In the genomic region with DNA sequence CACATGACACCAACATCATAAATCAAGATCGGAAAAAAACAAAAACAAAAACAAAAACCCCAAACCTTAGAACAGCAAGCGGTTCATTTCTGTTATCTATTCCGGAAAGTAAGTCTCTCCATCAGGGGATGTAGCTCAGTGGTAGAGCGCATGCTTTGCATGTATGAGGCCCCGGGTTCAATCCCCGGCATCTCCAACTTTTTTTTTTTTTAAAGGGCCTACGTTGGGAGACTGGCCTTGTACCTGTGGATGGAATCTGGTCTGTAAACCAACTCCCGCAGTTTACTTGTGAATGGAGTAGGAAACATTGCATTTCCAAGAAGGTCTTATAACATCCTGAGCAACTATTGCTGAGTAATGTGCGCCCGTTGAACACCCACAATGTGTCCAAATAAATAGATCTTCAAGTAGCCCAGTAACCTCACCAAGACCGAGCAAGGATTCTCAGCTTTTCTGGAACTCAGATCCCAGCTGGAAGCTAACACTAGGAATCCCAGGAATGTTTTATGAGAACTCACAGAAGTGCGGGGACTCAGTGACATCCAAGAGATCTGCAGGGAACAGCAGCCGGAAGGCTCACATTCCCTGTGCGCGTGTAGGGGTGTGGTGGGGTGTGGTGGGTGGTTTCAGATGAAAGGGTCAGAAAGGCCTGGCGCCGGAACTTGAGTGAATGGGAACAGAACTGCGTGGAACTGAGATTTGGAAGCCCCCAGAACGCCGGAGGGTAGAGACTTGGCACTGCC, we compare ENCODE assay signal across 8 mouse cellular contexts. TPM values are rescaled to one million over a fixed set of nuclear protein-coding genes. Genes with fewer than 3 reads are reported as not detected.
DNase-seq lines count a peak whose midpoint lies in the region; ATAC-seq and TF ChIP-seq lines count a peak whose summit lies in the region.

No protein-coding gene starts in this region.

- DNase-seq in heart, adult 2 months: no peak
- DNase-seq in heart, postnatal 25 days (ENCODE audit: low spot score): no peak
- DNase-seq in CH12.LX (ENCODE audit: extremely low read depth): peak; percentile 72
- DNase-seq in embryo, embryonic 11 days: peak; percentile 75
- DNase-seq in urinary bladder, postnatal 14 days (ENCODE audit: low spot score): no peak

- H3K27ac ChIP-seq in heart, adult 2 months: peak overlapping the region; percentile 72
- no peak overlapping the region for H3K27ac ChIP-seq in CH12.LX (ENCODE audit: insufficient read depth, low read depth)
- no peak overlapping the region; the same call in 1 of the 2 replicates for H3K27ac ChIP-seq in hindbrain, embryonic 13.5 days
- H3K27ac ChIP-seq in liver, embryonic 12.5 days: peak overlapping the region; percentile 70; the same call in 1 of the 2 replicates
- peak overlapping the region; percentile 41; the same call in 1 of the 2 replicates for H3K27ac ChIP-seq in olfactory bulb, adult 2 months (ENCODE audit: insufficient read depth, low read depth, low read length)

- peak overlapping the region; percentile 10; the same call in 1 of the 2 replicates for H3K4me3 ChIP-seq in heart, adult 2 months
- H3K4me3 ChIP-seq in CH12.LX (replicated peaks in 1 of 3; ENCODE audit: low read depth in 2 of 3, low read length in 2 of 3, poor library complexity in 1 of 3): peak overlapping the region; percentile 50 to 58 (median 52)
- peak overlapping the region; percentile 29 for H3K4me3 ChIP-seq in hindbrain, embryonic 13.5 days
- H3K4me3 ChIP-seq in liver, embryonic 12.5 days: peak overlapping the region; percentile 56
- H3K4me3 ChIP-seq in olfactory bulb, adult 2 months (ENCODE audit: insufficient read depth, low read depth, low read length): no peak overlapping the region

- in situ Hi-C loops in CH12.LX (cut with MboI; ENCODE audit: low pct_ligation_motif_present, low pct_unique_long_range_greater_than_20kb, low sequenced_read_pairs): no loop called here

- H3K79me2 ChIP-seq in heart, adult 2 months (replicated peaks; ENCODE audit: control insufficient read depth, insufficient read depth, low read length): no peaks in the 10 kb centered on the region
- H3K79me2 ChIP-seq in CH12.LX (replicated peaks; ENCODE audit: control insufficient read depth, extremely low read depth, insufficient read depth, poor library complexity, severe bottlenecking): no peaks in the 10 kb centered on the region

- intact Hi-C loops in heart, adult 2 months (cut with DNase I): loop anchor here (5.0 kb wide), 1 partner anchor 53 kb away; no protein-coding TSS in a partner anchor
- intact Hi-C loops in heart, postnatal 25 days (cut with DNase I): loop anchor here (5.0 kb wide), 2 partner anchors 53 to 78 kb away; no protein-coding TSS in a partner anchor

- no peaks in the 10 kb centered on the region for H3K27me3 ChIP-seq in heart, adult 2 months (ENCODE audit: control insufficient read depth, insufficient read depth, low read length)
- H3K27me3 ChIP-seq in CH12.LX (replicated peaks): no peaks in the 10 kb centered on the region
- H3K27me3 ChIP-seq in hindbrain, embryonic 13.5 days: no peaks in the 10 kb centered on the region
- H3K27me3 ChIP-seq in liver, embryonic 12.5 days (replicated peaks): no peaks in the 10 kb centered on the region

- peak overlapping the region; percentile 76; the same call in 1 of the 2 replicates for H3K4me2 ChIP-seq in CH12.LX (ENCODE audit: insufficient read depth, low read depth, poor library complexity, severe bottlenecking)
- peak overlapping the region; percentile 40 for H3K4me2 ChIP-seq in hindbrain, embryonic 13.5 days
- H3K4me2 ChIP-seq in liver, embryonic 12.5 days: peak overlapping the region; percentile 89

- no peak overlapping the region for H3K9ac ChIP-seq in heart, adult 2 months (ENCODE audit: low read depth, low read length)
- H3K9ac ChIP-seq in CH12.LX (ENCODE audit: insufficient read depth, low read depth): peak overlapping the region; percentile 62
- H3K9ac ChIP-seq in hindbrain, embryonic 13.5 days: no peak overlapping the region
- H3K9ac ChIP-seq in liver, embryonic 12.5 days: peak overlapping the region; percentile 54

- H3K4me1 ChIP-seq in heart, adult 2 months (ENCODE audit: control insufficient read depth, insufficient read depth, low read length): peaks cover 3% of the 10 kb centered on the region
- H3K4me1 ChIP-seq in CH12.LX (ENCODE audit: control insufficient read depth in 1 of 2, insufficient read depth in 2 of 2): peaks cover 3 to 19% of the 10 kb centered on the region in 2 experiments; a peak in 3 of 4 replicates
- H3K4me1 ChIP-seq in hindbrain, embryonic 13.5 days (replicated peaks): peaks cover 24% of the 10 kb centered on the region
- peaks cover 42% of the 10 kb centered on the region for H3K4me1 ChIP-seq in liver, embryonic 12.5 days
- H3K4me1 ChIP-seq in olfactory bulb, adult 2 months (ENCODE audit: control insufficient read depth, insufficient read depth, low read length): peaks cover 19% of the 10 kb centered on the region

- no peak for ATAC-seq in hindbrain, embryonic 13.5 days (ENCODE audit: low FRiP score)
- ATAC-seq in liver, embryonic 12.5 days: peak; percentile 38; the same call in 1 of the 2 replicates

- TF ChIP-seq POLR2A in heart, adult 2 months (IDR thresholded peaks at IDR 0.05; ENCODE audit: insufficient read depth, low read depth, low read length): no peak
- no peak for TF ChIP-seq POLR2A in CH12.LX (IDR thresholded peaks at IDR 0.05; ENCODE audit: low read depth, low read length)
- no peak for TF ChIP-seq POLR2A in olfactory bulb, adult 2 months (IDR thresholded peaks at IDR 0.05; ENCODE audit: insufficient read depth, low read depth, low read length)

- H3K9me3 ChIP-seq in CH12.LX (replicated peaks; ENCODE audit: low read length): peaks cover under 1% of the 10 kb centered on the region
- no peaks in the 10 kb centered on the region for H3K9me3 ChIP-seq in hindbrain, embryonic 13.5 days
- no peaks in the 10 kb centered on the region for H3K9me3 ChIP-seq in liver, embryonic 12.5 days (replicated peaks)

- TF ChIP-seq RAD21 in CH12.LX (IDR thresholded peaks at IDR 0.05; ENCODE audit: low read depth, low read length): no peak

- 34% methylated on average over 20 of the region's 20 CpGs for WGBS in heart, adult 2 months
- 8% methylated on average over 20 of the region's 20 CpGs for WGBS in hindbrain, embryonic 13.5 days
- WGBS in liver, embryonic 12.5 days (ENCODE audit: insufficient replicate concordance): 14% methylated on average over 20 of the region's 20 CpGs
- WGBS in olfactory bulb, adult 2 months: 30% methylated on average over 20 of the region's 20 CpGs

- no peaks in the 10 kb centered on the region for H3K36me3 ChIP-seq in heart, adult 2 months (ENCODE audit: control insufficient read depth, insufficient read depth, low read length)
- H3K36me3 ChIP-seq in CH12.LX (replicated peaks in 1 of 2; ENCODE audit: control insufficient read depth in 1 of 2, insufficient read depth in 1 of 2, low read length in 1 of 2): peaks cover 12 to 22% of the 10 kb centered on the region in 2 experiments
- H3K36me3 ChIP-seq in hindbrain, embryonic 13.5 days: peaks cover 15% of the 10 kb centered on the region
- peaks cover 16% of the 10 kb centered on the region for H3K36me3 ChIP-seq in liver, embryonic 12.5 days

- TF ChIP-seq EP300 in heart, adult 2 months (IDR thresholded peaks at IDR 0.05; ENCODE audit: insufficient read depth, low read depth, low read length): no peak
- no peak for TF ChIP-seq EP300 in CH12.LX (IDR thresholded peaks at IDR 0.05; ENCODE audit: low read length)

- dilution Hi-C loops in CH12.LX (cut with MboI; ENCODE audit: extremely low pct_ligation_motif_present, extremely low pct_unique_long_range_greater_than_20kb, low sequenced_read_pairs): no loop called here

- no peak for TF ChIP-seq CTCF in heart, adult 2 months (IDR thresholded peaks at IDR 0.05)
- no peak for TF ChIP-seq CTCF in CH12.LX (conservative IDR thresholded peaks at IDR 0.05 in 1 of 2, IDR thresholded peaks at IDR 0.05 in 1 of 2; ENCODE audit: low read depth in 2 of 2, low read length in 2 of 2)
- no peak for TF ChIP-seq CTCF in olfactory bulb, adult 2 months (IDR thresholded peaks at IDR 0.05; ENCODE audit: insufficient read depth, low read depth, low read length)

RNA-seq across cellular contexts. Expression of gene Ubc, which starts 19.5 kb away (rescaled TPM):
- 1,000 to 10,000 TPM in 1 of 2 experiments, 100 to 1,000 TPM in 1; 894 to 1,473 TPM for total RNA-seq in heart, adult 2 months (2021)
- 664 and 1,033 TPM in 2 replicates for polyA plus RNA-seq in heart, adult 2 months (2012; rRNA removed)
- 1,000 to 10,000 TPM in 1 of 2 experiments, 100 to 1,000 TPM in 1; 907 to 1,197 TPM for total RNA-seq in heart, postnatal 25 days (2021)
- 466 and 486 TPM in 2 replicates for total RNA-seq in CH12.LX (2012; rRNA removed)
- 650 and 656 TPM in 2 replicates for total RNA-seq in CH12.LX (2014; rRNA removed)
- 687 and 803 TPM in 2 replicates for polyA plus RNA-seq in CH12.LX (2012; ENCODE audit: insufficient read length, low read depth)
- polyA plus RNA-seq in hindbrain, embryonic 13.5 days (2015; fragmentation: Nextera tagmentation; extraction: Ambion mirVana): 1,201 and 1,293 TPM in 2 replicates
- polyA plus RNA-seq in liver, embryonic 12.5 days (2016; fragmentation: Nextera tagmentation; extraction: Ambion mirVana): 657 and 673 TPM in 2 replicates
- polyA plus RNA-seq in olfactory bulb, adult 2 months (2012; ENCODE audit: insufficient read depth, insufficient read length, low replicate concordance, missing spikeins): 238 and 763 TPM in 2 replicates

RNA-seq across cellular contexts. Expression of gene Gm10382, which starts 20.4 kb away (rescaled TPM):
- under 1 TPM in 1 of 2 experiments, not detected in 1; 0.21 TPM for total RNA-seq in heart, adult 2 months (2021)
- 0.12 and 0.23 TPM in 2 replicates for polyA plus RNA-seq in heart, adult 2 months (2012; rRNA removed)
- under 1 TPM in 1 of 2 experiments, not detected in 1; 0.22 TPM for total RNA-seq in heart, postnatal 25 days (2021)
- total RNA-seq in CH12.LX (2012; rRNA removed) (0.59 and 0.80 TPM in 2 replicates), CH12.LX (2014; rRNA removed) (not detected in 2 replicates)
- 0.87 and 1.1 TPM in 2 replicates for polyA plus RNA-seq in CH12.LX (2012; ENCODE audit: insufficient read length, low read depth)
- polyA plus RNA-seq in hindbrain, embryonic 13.5 days (2015; fragmentation: Nextera tagmentation; extraction: Ambion mirVana): 0.55 and 1.1 TPM in 2 replicates
- 0.38 and 0.66 TPM in 2 replicates for polyA plus RNA-seq in liver, embryonic 12.5 days (2016; fragmentation: Nextera tagmentation; extraction: Ambion mirVana)
- polyA plus RNA-seq in olfactory bulb, adult 2 months (2012; ENCODE audit: insufficient read depth, insufficient read length, low replicate concordance, missing spikeins): not detected in 2 replicates

RNA-seq across cellular contexts. Expression of gene Dhx37, which starts 24.4 kb away (rescaled TPM):
- 10 to 100 TPM; 11.1 to 12.4 TPM for total RNA-seq in heart, adult 2 months (2021)
- polyA plus RNA-seq in heart, adult 2 months (2012; rRNA removed): 14.8 and 15.7 TPM in 2 replicates
- 10 to 100 TPM; 10.2 to 10.6 TPM for total RNA-seq in heart, postnatal 25 days (2021)
- total RNA-seq in CH12.LX (2012; rRNA removed) (21.0 and 23.8 TPM in 2 replicates), CH12.LX (2014; rRNA removed) (22.7 and 26.0 TPM in 2 replicates)
- polyA plus RNA-seq in CH12.LX (2012; ENCODE audit: insufficient read length, low read depth): 33.0 and 36.9 TPM in 2 replicates
- polyA plus RNA-seq in hindbrain, embryonic 13.5 days (2015; fragmentation: Nextera tagmentation; extraction: Ambion mirVana): 10.4 and 11.7 TPM in 2 replicates
- 11.3 and 11.4 TPM in 2 replicates for polyA plus RNA-seq in liver, embryonic 12.5 days (2016; fragmentation: Nextera tagmentation; extraction: Ambion mirVana)
- polyA plus RNA-seq in olfactory bulb, adult 2 months (2012; ENCODE audit: insufficient read depth, insufficient read length, low replicate concordance, missing spikeins): not detected in 2 replicates

RNA-seq across cellular contexts. Expression of gene Bri3bp, which starts 31.8 kb away (rescaled TPM):
- 10 to 100 TPM; 52.2 to 52.4 TPM for total RNA-seq in heart, adult 2 months (2021)
- 31.4 and 31.5 TPM in 2 replicates for polyA plus RNA-seq in heart, adult 2 months (2012; rRNA removed)
- 10 to 100 TPM; 49.0 to 57.6 TPM for total RNA-seq in heart, postnatal 25 days (2021)
- total RNA-seq in CH12.LX (2012; rRNA removed) (48.4 and 49.6 TPM in 2 replicates), CH12.LX (2014; rRNA removed) (30.1 and 37.7 TPM in 2 replicates)
- polyA plus RNA-seq in CH12.LX (2012; ENCODE audit: insufficient read length, low read depth): 147 and 164 TPM in 2 replicates
- polyA plus RNA-seq in hindbrain, embryonic 13.5 days (2015; fragmentation: Nextera tagmentation; extraction: Ambion mirVana): 31.4 and 35.6 TPM in 2 replicates
- 44.0 and 44.1 TPM in 2 replicates for polyA plus RNA-seq in liver, embryonic 12.5 days (2016; fragmentation: Nextera tagmentation; extraction: Ambion mirVana)
- polyA plus RNA-seq in olfactory bulb, adult 2 months (2012; ENCODE audit: insufficient read depth, insufficient read length, low replicate concordance, missing spikeins): 46.8 TPM in 1 of 2 replicates, not detected in the other

Comparison
In these comparisons a context has a peak if more than half of its experiments do, and no peak if none do; other contexts are left out.
1. DNase-seq: peak in CH12.LX (single experiment) and embryo, embryonic 11 days (single experiment); none in heart, adult 2 months (0 of 2), heart, postnatal 25 days (single experiment) and urinary bladder, postnatal 14 days (single experiment).
2. H3K27ac ChIP-seq: peak in heart, adult 2 months (single experiment), liver, embryonic 12.5 days (single experiment) and olfactory bulb, adult 2 months (single experiment); none in CH12.LX (single experiment) and hindbrain, embryonic 13.5 days (single experiment).
3. H3K9ac ChIP-seq: peak in CH12.LX (single experiment) and liver, embryonic 12.5 days (single experiment); none in heart, adult 2 months (single experiment) and hindbrain, embryonic 13.5 days (single experiment).
4. RNA of gene Dhx37, which starts 24.4 kb away (polyA plus RNA-seq): 33.0 to 36.9 TPM in CH12.LX, 14.8 to 15.7 TPM in heart, adult 2 months, 11.3 to 11.4 TPM in liver, embryonic 12.5 days and 10.4 to 11.7 TPM in hindbrain, embryonic 13.5 days; not detected in olfactory bulb, adult 2 months; every median in the first group is over 10 times any median in the second.
5. Peak in every context shown above with its lines, with median percentiles within 50 percentile points of each other: H3K4me2 ChIP-seq.